Mouse (Mus musculus): ENCODE measurements around the gene Hsf4.
A peak's percentile ranks its signal among the peaks of the same experiment; 100 is the strongest.
"Not testable (repeated sequence)": the region's sequence is repeated elsewhere in the genome, so short reads cannot be mapped to it uniquely, and the experiment has no call there.

Gene Hsf4

GRCm38 (mm10) chr8:105286907-105287306, 17.3 kb downstream of the Hsf4 start:
- no peak for DNase-seq

- no peak for DNase-seq
Measured at GRCm38 (mm10) chr8:105288231-105288630, 18.6 kb downstream of the Hsf4 start.

GRCm38 (mm10) chr8:105288958-105289732, 19.5 kb downstream of the Hsf4 start:
- peak; percentile 97 for DNase-seq

GRCm38 (mm10) chr8:105289805-105290460, 20.3 kb downstream of the Hsf4 start, which contains the start of gene 4931428F04Rik:
Gene 4931428F04Rik (minus strand): TSS chr8:105289864.
- DNase-seq, result peak; percentile 80

GRCm38 (mm10) chr8:105290554-105291314, 21.1 kb downstream of the Hsf4 start:
- DNase-seq, result peak; percentile 96

GRCm38 (mm10) chr8:105291364-105291763, 21.8 kb downstream of the Hsf4 start:
- not testable (repeated sequence) for DNase-seq

GRCm38 (mm10) chr8:105291802-105292201, 22.2 kb downstream of the Hsf4 start:
- DNase-seq, result not testable (repeated sequence)

GRCm38 (mm10) chr8:105292471-105292870, 22.9 kb downstream of the Hsf4 start:
- no peak for DNase-seq

GRCm38 (mm10) chr8:105293405-105293804, 23.8 kb downstream of the Hsf4 start:
- DNase-seq, result no peak

GRCm38 (mm10) chr8:105294776-105295175, 25.2 kb downstream of the Hsf4 start:
- no peak for DNase-seq

GRCm38 (mm10) chr8:105295256-105295655, 25.7 kb downstream of the Hsf4 start:
- DNase-seq, result no peak

- peak; percentile 61 for DNase-seq
Measured at GRCm38 (mm10) chr8:105295895-105296573, 26.4 kb downstream of the Hsf4 start, which contains the start of gene Exoc3l. Gene Exoc3l (minus strand): TSS chr8:105296101.

- DNase-seq, result peak; percentile 95
Measured at GRCm38 (mm10) chr8:105297511-105298192, 28.1 kb downstream of the Hsf4 start, which contains the start of gene E2f4. Gene E2f4 (plus strand): TSS chr8:105297663.

GRCm38 (mm10) chr8:105298351-105299252, 29.0 kb downstream of the Hsf4 start:
- no peak for DNase-seq

- DNase-seq, result no peak
Measured at GRCm38 (mm10) chr8:105299962-105300361, 30.4 kb downstream of the Hsf4 start.

- DNase-seq, result no peak
Measured at GRCm38 (mm10) chr8:105303396-105303795, 33.8 kb downstream of the Hsf4 start.

GRCm38 (mm10) chr8:105303874-105304273, 34.3 kb downstream of the Hsf4 start:
- no peak for DNase-seq

- no peak for DNase-seq
Measured at GRCm38 (mm10) chr8:105304325-105305210, 35.0 kb downstream of the Hsf4 start.

GRCm38 (mm10) chr8:105305211-105306145, 35.9 kb downstream of the Hsf4 start, which contains the start of gene Elmo3:
Gene Elmo3 (plus strand): TSS chr8:105305601.
- peak; percentile 85 for DNase-seq

All from lung, postnatal 10 days (tissue).